Mouse (Mus musculus) adrenal gland, postnatal 36 days (tissue): ENCODE results near the gene Nsdhl. TPM values are rescaled to one million over a fixed set of nuclear protein-coding genes. Genes with fewer than 3 reads are reported as not detected.

Experiments
- DNase-seq, 2 experiments: peaks; one replicate each; pipeline ENCODE4 v3.0.0; 2021; ENCODE audit warnings: mixed read lengths in 1 of 2
- long read RNA-seq, 2 experiments: library from polyadenylated mRNA; stranded (forward); transcript quantifications; one replicate each; pipeline ENCODE4 v2.0.0; 2021; ENCODE audit warnings: borderline sequencing depth in 2 of 2
- total RNA-seq, 2 experiments: library from RNA; stranded (reverse); gene quantifications; 2 replicates each; pipeline ENCODE4 v1.2.3; 2021

Nsdhl gene
- total RNA-seq = 10 to 100 TPM; 48.7 to 50.8 TPM
- long read RNA-seq, experiment 1, transcript Nsdhl-201 (8 exons, 2,168 nt) = major isoform, 36 of 40 reads
- long read RNA-seq, experiment 1, partial matches to known transcripts = 4 of 40 reads
- long read RNA-seq, experiment 1, other reads (novel, unspliced or antisense) = 0 of 40 reads
- long read RNA-seq, experiment 2, partial matches to known transcripts = 2 of 8 reads
- long read RNA-seq, experiment 2, other reads (novel, unspliced or antisense) = 2 of 8 reads

GRCm38 (mm10) chrX:72917884-72918681 lies at the start of gene Nsdhl, which contains the start of gene Cetn2:
Gene Nsdhl, plus strand, starts transcription at chrX:72918557.
Gene Cetn2, minus strand, starts transcription at chrX:72918411.
- DNase-seq = peak; percentile 91

GRCm38 (mm10) chrX:72895388-72896054 lies 22.8 kb upstream of the Nsdhl start:
- no peak for DNase-seq

GRCm38 (mm10) chrX:72896055-72896437 lies 22.3 kb upstream of the Nsdhl start:
- DNase-seq = no peak

GRCm38 (mm10) chrX:72902530-72902929 lies 15.8 kb upstream of the Nsdhl start:
- no peak for DNase-seq

- DNase-seq = no peak
These were observed 10.5 kb upstream of the Nsdhl start for GRCm38 (mm10) chrX:72907619-72908403.

GRCm38 (mm10) chrX:72908404-72908741 lies 10.0 kb upstream of the Nsdhl start:
- peak in 1 of 2 experiments; percentile 6 for DNase-seq

GRCm38 (mm10) chrX:72911611-72912010 lies 6.7 kb upstream of the Nsdhl start:
- DNase-seq = peak in 1 of 2 experiments; percentile 5

GRCm38 (mm10) chrX:72918682-72919059 lies 314 bp downstream of the Nsdhl start:
- no peak for DNase-seq

GRCm38 (mm10) chrX:72921391-72921790 lies 3.0 kb downstream of the Nsdhl start:
- no peak for DNase-seq

GRCm38 (mm10) chrX:72953464-72953863 lies 35.1 kb downstream of the Nsdhl start:
- peak; percentile 2 to 6 for DNase-seq

- no peak for DNase-seq
These were observed 38.1 kb downstream of the Nsdhl start for GRCm38 (mm10) chrX:72956486-72956885.

GRCm38 (mm10) chrX:72960431-72960830 lies 42.1 kb downstream of the Nsdhl start:
- peak; percentile 4 to 23 for DNase-seq

- DNase-seq = no peak
These were observed 43.2 kb downstream of the Nsdhl start for GRCm38 (mm10) chrX:72961511-72961910.

GRCm38 (mm10) chrX:72962743-72963142 lies 44.4 kb downstream of the Nsdhl start:
- DNase-seq = no peak

GRCm38 (mm10) chrX:72982831-72983230 lies 64.5 kb downstream of the Nsdhl start:
- peak in 1 of 2 experiments; percentile 3 for DNase-seq

- DNase-seq = no peak
These were observed 67.2 kb downstream of the Nsdhl start for GRCm38 (mm10) chrX:72985607-72986006.

GRCm38 (mm10) chrX:72986841-72987519 lies 68.6 kb downstream of the Nsdhl start, which contains the start of gene Zfp185:
Gene Zfp185, plus strand, starts transcription at chrX:72987339.
- peak; percentile 58 to 61 for DNase-seq

GRCm38 (mm10) chrX:72987520-72987905 lies 69.2 kb downstream of the Nsdhl start:
- DNase-seq = no peak

GRCm38 (mm10) chrX:72988431-72988830 lies 70.1 kb downstream of the Nsdhl start:
- no peak for DNase-seq

GRCm38 (mm10) chrX:72990581-72990980 lies 72.2 kb downstream of the Nsdhl start:
- peak; percentile 39 to 51 for DNase-seq

GRCm38 (mm10) chrX:72992291-72992919 lies 74.0 kb downstream of the Nsdhl start:
- DNase-seq = peak in 1 of 2 experiments; percentile 2
